Mouse (Mus musculus): ENCODE data around the gene Sfxn3. TPM values are rescaled to one million over a fixed set of nuclear protein-coding genes. Genes with fewer than 3 reads are reported as not detected.

The Sfxn3 gene
- total and polyA plus RNA-seq, 3 experiments: 5.0 to 10.6 TPM; not detected in 1

DNA sequence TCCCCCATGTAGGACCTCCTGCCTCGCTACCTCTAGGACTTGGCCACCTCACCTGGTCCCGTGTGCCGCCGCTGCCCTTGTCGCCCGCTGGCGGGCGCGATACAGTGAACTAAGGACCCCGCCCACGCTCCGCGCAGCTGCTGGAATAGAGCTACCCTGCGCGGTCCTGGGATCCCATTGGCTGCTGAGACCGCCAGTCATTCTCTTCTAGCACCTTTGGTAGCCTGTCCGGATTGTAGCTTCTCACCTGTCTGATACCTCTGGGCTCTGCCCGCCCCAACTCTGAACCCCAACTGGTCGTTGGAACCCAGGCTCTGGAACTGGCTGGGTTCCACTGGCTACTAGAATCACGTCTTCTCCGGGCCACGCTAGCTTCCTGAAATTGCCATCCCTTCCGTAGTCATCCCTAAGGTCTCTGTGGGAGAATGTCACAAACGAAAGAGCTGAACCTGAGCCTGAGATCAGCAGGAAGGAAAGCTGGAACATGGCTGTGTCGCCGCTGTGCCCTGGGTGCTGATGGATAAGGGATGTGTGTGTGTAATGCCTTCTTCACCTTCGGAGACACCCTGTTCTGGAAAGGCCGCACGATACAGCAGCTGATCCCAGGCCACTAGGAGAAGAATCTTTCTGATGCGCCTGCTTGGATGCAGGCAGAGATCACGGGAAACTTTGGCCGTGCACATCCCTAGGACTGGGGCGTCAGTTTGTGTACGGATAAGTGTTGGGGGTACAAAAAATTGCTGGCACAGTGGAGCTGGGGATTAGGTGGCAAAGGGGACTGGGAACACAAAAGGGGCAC lies 581 bp upstream of the Sfxn3 start:
- peak overlapping the region; percentile 63 to 69 for H3K4me3 ChIP-seq (ENCODE audit: control insufficient read depth in 1 of 2, insufficient read depth in 1 of 2, low read depth in 2 of 2, low read length in 2 of 2)
- peaks cover 0 to 5% of the 10 kb centered on the region in 2 experiments; a peak in 1 of 4 replicates for H3K36me3 ChIP-seq (ENCODE audit: control insufficient read depth in 1 of 2, insufficient read depth in 2 of 2, low read length in 2 of 2)
- peak overlapping the region; percentile 42 for H3K9ac ChIP-seq (ENCODE audit: control insufficient read depth, low read depth, low read length, poor library complexity, severe bottlenecking)
- peak; percentile 93 for DNase-seq (ENCODE audit: low read depth, low spot score)
- no peak for TF ChIP-seq TBP (IDR thresholded peaks at IDR 0.05; ENCODE audit: low read depth, low read length)
- no peak for TF ChIP-seq POLR2AphosphoS2 (IDR thresholded peaks at IDR 0.05; ENCODE audit: low read length)
- TF ChIP-seq ZMIZ1 (IDR thresholded peaks at IDR 0.05; ENCODE audit: low read depth, low read length): no peak
- TF ChIP-seq MYB (IDR thresholded peaks at IDR 0.05; ENCODE audit: low read depth, low read length): 0 out of 2 replicates have a peak, but pooled peaks have one; percentile 1
- no peak for TF ChIP-seq KAT2A (conservative IDR thresholded peaks at IDR 0.05; ENCODE audit: low read depth, low read length)
- TF ChIP-seq CHD2 (IDR thresholded peaks at IDR 0.05; ENCODE audit: low read length): peak; percentile 43; the same call in 1 of the 2 replicates
- no peak for TF ChIP-seq USF2 (IDR thresholded peaks at IDR 0.05; ENCODE audit: borderline replicate concordance in 1 of 2, insufficient read depth in 1 of 2, low read depth in 1 of 2, low read length in 2 of 2)
- peak; percentile 61 for TF ChIP-seq NRF1 (IDR thresholded peaks at IDR 0.05; ENCODE audit: insufficient read depth, low read depth, low read length, poor library complexity, severe bottlenecking)
- no peak for TF ChIP-seq POLR2A (IDR thresholded peaks at IDR 0.05; ENCODE audit: control insufficient read depth in 1 of 2, insufficient read depth in 1 of 2, low read depth in 1 of 2, low read length in 2 of 2, poor library complexity in 1 of 2)
- TF ChIP-seq MAZ (IDR thresholded peaks at IDR 0.05; ENCODE audit: low read depth, low read length): no peak
- no peak for TF ChIP-seq ZC3H11A (IDR thresholded peaks at IDR 0.05; ENCODE audit: low read depth, low read length)
- no peak for TF ChIP-seq TAL1 (IDR thresholded peaks at IDR 0.05; ENCODE audit: low read length)
- no peak for TF ChIP-seq CHD1 (IDR thresholded peaks at IDR 0.05; ENCODE audit: low read depth, low read length)
- peak; percentile 15 to 16; a peak in 1 of 4 replicates for TF ChIP-seq EP300 (IDR thresholded peaks at IDR 0.05; ENCODE audit: low read depth in 1 of 2, low read length in 2 of 2)
- TF ChIP-seq CTCF (IDR thresholded peaks at IDR 0.05 in 2 of 3, conservative IDR thresholded peaks at IDR 0.05 in 1 of 3; ENCODE audit: control insufficient read depth in 1 of 3, insufficient read depth in 1 of 3, low read depth in 2 of 3, low read length in 3 of 3, poor library complexity in 1 of 3, severe bottlenecking in 1 of 3): peak in 2 of 3 experiments; percentile 35 to 43; a peak in 4 of 6 replicates
- no peak for TF ChIP-seq ZKSCAN1 (IDR thresholded peaks at IDR 0.05; ENCODE audit: low read depth, low read length)
- TF ChIP-seq GABPA (IDR thresholded peaks at IDR 0.05; ENCODE audit: low read depth, low read length): no peak
- no peak; the same call in 1 of the 2 replicates for TF ChIP-seq SIN3A (IDR thresholded peaks at IDR 0.05; ENCODE audit: low read length)
- TF ChIP-seq BHLHE40 (IDR thresholded peaks at IDR 0.05; ENCODE audit: borderline replicate concordance, low read depth, low read length): no peak
- TF ChIP-seq E2F4 (IDR thresholded peaks at IDR 0.05; ENCODE audit: borderline replicate concordance, low read depth, low read length): no peak
- peak; percentile 16; the same call in 1 of the 2 replicates for TF ChIP-seq SMC3 (IDR thresholded peaks at IDR 0.05; ENCODE audit: low read depth, low read length)
- peak; percentile 67 for TF ChIP-seq MAX (IDR thresholded peaks at IDR 0.05; ENCODE audit: low read length)
- TF ChIP-seq JUND (IDR thresholded peaks at IDR 0.05; ENCODE audit: low read depth, low read length): no peak
- TF ChIP-seq UBTF (IDR thresholded peaks at IDR 0.05; ENCODE audit: borderline replicate concordance, insufficient read depth, low read depth, low read length): no peak
- TF ChIP-seq RAD21 (IDR thresholded peaks at IDR 0.05; ENCODE audit: low read depth, low read length): no peak
- TF ChIP-seq TCF12 (IDR thresholded peaks at IDR 0.05; ENCODE audit: low read depth, low read length): peak; percentile 14; the same call in 1 of the 2 replicates
- 0 out of 2 replicates have a peak, but pooled peaks have one; percentile 19 for TF ChIP-seq RCOR1 (IDR thresholded peaks at IDR 0.05; ENCODE audit: low read depth, low read length)
- H3K79me2 ChIP-seq (ENCODE audit: control insufficient read depth, insufficient read depth, low read length, poor library complexity): no peaks in the 10 kb centered on the region
- H3K27ac ChIP-seq (ENCODE audit: control insufficient read depth, low read depth, low read length): peak overlapping the region; percentile 35
- H3K9me3 ChIP-seq (replicated peaks; ENCODE audit: insufficient read depth, low read length): no peaks in the 10 kb centered on the region
- H3K27me3 ChIP-seq (ENCODE audit: control insufficient read depth in 1 of 2, insufficient read depth in 2 of 2, low read length in 2 of 2): peaks cover 3 to 4% of the 10 kb centered on the region in 2 experiments; a peak in 2 of 4 replicates
- H3K4me1 ChIP-seq (ENCODE audit: control insufficient read depth in 1 of 2, insufficient read depth in 2 of 2, low read length in 2 of 2): peaks cover 5 to 13% of the 10 kb centered on the region in 2 experiments; a peak in 3 of 4 replicates

Measured in MEL (cell line).